Mouse (Mus musculus) kidney, embryonic 16.5 days (tissue): ENCODE results near the gene Cfap97d2. TPM values are rescaled to one million over a fixed set of nuclear protein-coding genes. Genes with fewer than 3 reads are reported as not detected.
A peak's percentile ranks its signal among the peaks of the same experiment; 100 is the strongest.

ENCODE experiments used
- ATAC-seq: fragments of 200-750 bp; cut with Nextera tagmentation; 2 replicates; pipeline ENCODE4 v1.8.0; 2017; ENCODE audit warnings: moderate TSS enrichment; ENCODE audit not compliant: low FRiP score, low TSS enrichment
- H3K27ac ChIP-seq: fragments of 300-500 bp; sonication (generic); 2 replicates; pipeline ENCODE4 v1.5.1; 2014; ENCODE audit warnings: low read length
- H3K27me3 ChIP-seq: fragments of 300-500 bp; sonication (generic); 2 replicates; pipeline ENCODE4 v1.6.1; 2014; ENCODE audit warnings: low read length, control low read depth, mixed read lengths; ENCODE audit not compliant: insufficient read depth
- H3K36me3 ChIP-seq: fragments of 300-500 bp; sonication (generic); 2 replicates; pipeline ENCODE4 v1.6.1; 2014; ENCODE audit warnings: low read length, control low read depth, mixed read lengths; ENCODE audit not compliant: insufficient read depth
- H3K4me1 ChIP-seq: fragments of 300-500 bp; sonication (generic); 2 replicates; pipeline ENCODE4 v1.6.1; 2014; ENCODE audit warnings: low read length, control low read depth, mixed read lengths; ENCODE audit not compliant: insufficient read depth
- H3K4me2 ChIP-seq: fragments of 300-500 bp; sonication (generic); replicated peaks from 2 replicates; pipeline ENCODE4 v1.6.1; 2014; ENCODE audit warnings: low read depth, low read length
- H3K4me3 ChIP-seq: fragments of 300-500 bp; sonication (generic); 2 replicates; pipeline ENCODE4 v1.5.1; 2014; ENCODE audit warnings: mild to moderate bottlenecking, low read length
- H3K9ac ChIP-seq: fragments of 300-500 bp; sonication (generic); replicated peaks from 2 replicates; pipeline ENCODE4 v1.6.1; 2014; ENCODE audit warnings: low read length
- H3K9me3 ChIP-seq: fragments of 300-500 bp; sonication (generic); 2 replicates; pipeline ENCODE4 v1.6.1; 2016; ENCODE audit warnings: low read length, control low read depth
- WGBS: fragments of 180-500 bp; shearing (Covaris S2); extraction: QIAGEN DNeasy Blood & Tissue Kit; methylation state at CpG from one replicate; pipeline ENCODE4 v1.1.7; 2014; 5-methylcytosine and 5-hydroxymethylcytosine counted together
- polyA plus RNA-seq: library from polyadenylated mRNA; unstranded; fragments of >200 nt; fragmentation: Nextera tagmentation; extraction: Ambion mirVana; gene quantifications from 2 replicates; pipeline ENCODE4 v1.2.1, GENCODE M21; 2015

The Cfap97d2 gene
- polyA plus RNA-seq, result 0.19 TPM in 1 of 2 replicates, not detected in the other

DNA sequence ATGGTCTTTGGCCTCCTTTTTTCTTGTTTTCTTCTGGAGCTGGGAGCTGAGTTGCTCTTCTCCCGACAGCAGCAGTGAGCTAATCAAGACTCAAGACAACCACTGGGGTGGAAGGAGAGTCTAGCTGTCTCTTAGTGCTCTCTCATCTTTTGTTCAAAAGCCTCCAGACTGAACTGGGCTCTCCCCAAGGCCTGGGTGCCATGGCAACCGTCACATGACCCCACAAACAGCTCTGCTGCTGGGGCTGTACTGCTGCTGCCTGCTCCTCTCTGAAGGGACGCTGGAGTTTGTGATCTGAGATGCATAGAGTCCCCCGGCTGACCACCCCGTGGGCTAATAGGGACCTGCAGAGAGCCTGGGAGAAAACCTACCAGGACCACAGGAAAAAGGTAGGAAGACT lies at the start of gene Cfap97d2:
Cfap97d2 (plus strand) TSS at position 222 of the 400 bp plus-strand sequence.
- no peak within 1 kb of the TSS for H3K4me2 ChIP-seq
- no peaks in the 10 kb centered on the region for H3K9me3 ChIP-seq
- H3K27ac ChIP-seq, result no peak within 1 kb of the TSS
- H3K36me3 ChIP-seq, result no peaks in the 10 kb centered on the region
- peaks cover 5% of the 10 kb centered on the region for H3K4me1 ChIP-seq
- 8% methylated on average over 5 of the region's 5 CpGs for WGBS
- peak; percentile 70; the same call in 1 of the 2 replicates for ATAC-seq
- H3K27me3 ChIP-seq, result no peaks in the 10 kb centered on the region
- no peak within 1 kb of the TSS for H3K4me3 ChIP-seq
- 0 out of 2 replicates have a peak within 1 kb of the TSS, but pooled peaks have one; percentile 4 for H3K9ac ChIP-seq

GRCm38 (mm10) chr8:13657479-13657878 lies 48.2 kb upstream of the Cfap97d2 start:
- no peak overlapping the region for H3K4me3 ChIP-seq
- H3K27ac ChIP-seq, result no peak overlapping the region
- H3K4me1 ChIP-seq, result peaks cover 7% of the 10 kb centered on the region; the same call in 1 of the 2 replicates
- H3K4me2 ChIP-seq, result no peak overlapping the region
- no peaks in the 10 kb centered on the region for H3K9me3 ChIP-seq
- H3K9ac ChIP-seq, result no peak overlapping the region
- no peaks in the 10 kb centered on the region for H3K36me3 ChIP-seq
- no peak for ATAC-seq
- WGBS, result 70% methylated on average over 12 of the region's 12 CpGs
- H3K27me3 ChIP-seq, result no peaks in the 10 kb centered on the region

DNA sequence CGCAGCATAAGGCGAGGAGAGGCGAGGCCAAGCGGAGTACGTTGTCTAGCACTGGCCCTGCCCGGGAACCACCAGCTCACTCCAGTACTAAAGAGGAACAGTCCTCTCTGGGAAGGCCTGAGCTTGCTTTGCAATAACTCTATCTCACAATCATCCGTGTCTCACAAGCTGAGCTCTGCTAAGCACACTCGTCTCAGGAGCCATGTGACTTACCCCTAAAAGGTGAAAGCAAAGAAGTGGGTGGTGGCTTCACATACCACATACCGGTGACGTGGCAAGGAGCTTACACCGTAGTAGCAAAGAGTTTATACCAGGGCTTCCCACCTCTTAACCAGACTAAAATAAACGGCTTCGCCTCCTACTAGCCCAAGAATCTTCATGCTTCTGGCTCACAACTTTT lies 45.4 kb upstream of the Cfap97d2 start:
- no peak overlapping the region for H3K27ac ChIP-seq
- H3K4me3 ChIP-seq, result no peak overlapping the region
- no peaks in the 10 kb centered on the region for H3K4me1 ChIP-seq
- ATAC-seq, result no peak
- H3K36me3 ChIP-seq, result no peaks in the 10 kb centered on the region
- no peak overlapping the region for H3K9ac ChIP-seq
- 93% methylated on average over 13 of the region's 13 CpGs for WGBS
- H3K9me3 ChIP-seq, result no peaks in the 10 kb centered on the region
- H3K27me3 ChIP-seq, result no peaks in the 10 kb centered on the region
- H3K4me2 ChIP-seq, result no peak overlapping the region

DNA sequence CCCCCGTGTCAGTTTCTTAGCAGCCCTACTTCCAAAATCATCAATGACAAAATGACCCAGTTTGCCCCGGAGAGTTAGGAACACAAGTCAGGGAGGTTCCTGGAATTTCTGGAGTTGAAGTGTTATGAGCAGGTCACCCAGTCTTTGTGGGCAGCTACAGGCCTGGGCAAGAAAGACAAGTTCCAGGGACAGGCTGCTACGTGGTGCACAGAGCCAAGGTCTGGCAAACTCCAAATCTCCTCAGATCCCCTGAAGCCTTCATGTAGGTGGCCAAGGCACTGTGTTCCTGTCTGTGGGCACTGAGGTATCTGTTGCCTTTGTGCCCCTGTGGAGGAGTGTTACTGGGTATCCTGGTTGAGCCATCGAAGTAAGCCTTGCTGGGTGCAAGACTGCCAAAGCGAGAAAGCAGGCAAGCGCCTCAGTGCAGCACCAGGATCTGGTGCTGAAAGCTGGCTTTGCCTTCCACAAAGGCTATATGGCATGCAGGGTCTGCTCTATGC lies 40.9 kb upstream of the Cfap97d2 start:
- Histone ChIP-seq H3K36me3 (no peaks in the 10 kb centered on the region), H3K4me2 (no peak overlapping the region), H3K27ac (no peak overlapping the region), H3K9me3 (no peaks in the 10 kb centered on the region), H3K4me3 (no peak overlapping the region), H3K4me1 (peaks cover 8% of the 10 kb centered on the region; the same call in 1 of the 2 replicates), H3K9ac (no peak overlapping the region), H3K27me3 (no peaks in the 10 kb centered on the region)
- 78% methylated on average over 6 of the region's 6 CpGs for WGBS
- no peak for ATAC-seq

GRCm38 (mm10) chr8:13665538-13665937 lies 40.2 kb upstream of the Cfap97d2 start:
- no peak overlapping the region for H3K27ac ChIP-seq
- H3K27me3 ChIP-seq, result no peaks in the 10 kb centered on the region
- H3K4me3 ChIP-seq, result no peak overlapping the region
- ATAC-seq, result no peak
- H3K36me3 ChIP-seq, result no peaks in the 10 kb centered on the region
- peaks cover 11% of the 10 kb centered on the region; the same call in 1 of the 2 replicates for H3K4me1 ChIP-seq
- no peak overlapping the region for H3K4me2 ChIP-seq
- WGBS, result 83% methylated on average over 4 of the region's 4 CpGs
- no peaks in the 10 kb centered on the region for H3K9me3 ChIP-seq
- H3K9ac ChIP-seq, result no peak overlapping the region

GRCm38 (mm10) chr8:13665944-13666343 lies 39.7 kb upstream of the Cfap97d2 start:
- Histone ChIP-seq H3K4me3 (no peak overlapping the region), H3K9me3 (no peaks in the 10 kb centered on the region), H3K4me2 (no peak overlapping the region), H3K4me1 (peaks cover 11% of the 10 kb centered on the region; the same call in 1 of the 2 replicates), H3K9ac (no peak overlapping the region), H3K27ac (no peak overlapping the region), H3K27me3 (no peaks in the 10 kb centered on the region), H3K36me3 (no peaks in the 10 kb centered on the region)
- no peak for ATAC-seq
- 58% methylated on average over 8 of the region's 8 CpGs for WGBS

DNA sequence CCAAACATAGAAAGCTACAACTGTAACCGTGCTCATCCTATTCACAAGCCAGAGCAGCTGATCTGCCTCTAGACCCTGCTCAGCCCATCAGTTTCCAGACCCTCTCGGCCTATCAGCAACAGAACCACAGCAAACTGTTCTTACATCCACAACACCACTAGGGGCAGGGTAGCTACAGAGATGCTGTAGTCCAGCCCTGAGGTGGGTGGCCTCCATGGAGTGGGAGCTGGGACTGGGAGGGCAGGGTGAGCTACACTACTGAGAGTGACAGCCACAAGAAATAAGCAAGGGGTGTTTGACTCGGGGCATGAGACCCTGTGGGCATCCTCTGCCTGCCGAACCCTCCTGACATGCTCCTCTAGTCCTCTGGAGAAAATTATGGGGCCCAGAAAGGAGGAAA lies 37.8 kb upstream of the Cfap97d2 start:
- ATAC-seq, result peak; percentile 28; the same call in 1 of the 2 replicates
- peak overlapping the region; percentile 81 for H3K27ac ChIP-seq
- WGBS, result 73% methylated on average over 4 of the region's 4 CpGs
- H3K27me3 ChIP-seq, result no peaks in the 10 kb centered on the region
- H3K9ac ChIP-seq, result no peak overlapping the region
- H3K9me3 ChIP-seq, result no peaks in the 10 kb centered on the region
- H3K36me3 ChIP-seq, result no peaks in the 10 kb centered on the region
- no peak overlapping the region for H3K4me2 ChIP-seq
- no peak overlapping the region for H3K4me3 ChIP-seq
- peaks cover 11% of the 10 kb centered on the region; the same call in 1 of the 2 replicates for H3K4me1 ChIP-seq

DNA sequence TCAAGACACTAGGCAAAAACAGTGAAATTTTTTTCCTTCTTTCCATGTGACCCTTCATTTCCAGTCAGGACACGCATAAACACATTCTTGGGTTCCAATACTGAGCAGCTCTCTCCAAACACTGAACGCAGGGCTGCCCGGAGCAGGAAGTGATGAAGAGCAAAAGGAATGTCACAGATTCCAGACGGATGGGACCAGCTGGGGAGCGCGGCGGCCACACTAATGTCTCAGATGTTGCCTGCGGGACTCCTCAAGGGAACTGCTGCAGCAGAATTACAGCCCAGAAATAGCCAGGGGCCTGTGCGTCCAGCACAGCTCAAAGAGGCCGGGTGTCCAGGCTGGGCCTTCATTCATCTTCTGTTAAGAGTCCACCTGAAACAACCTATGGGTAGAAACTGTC lies 37.3 kb upstream of the Cfap97d2 start:
- no peak overlapping the region for H3K4me3 ChIP-seq
- no peak overlapping the region for H3K9ac ChIP-seq
- H3K4me1 ChIP-seq, result peaks cover 11% of the 10 kb centered on the region; the same call in 1 of the 2 replicates
- ATAC-seq, result peak; percentile 83
- H3K36me3 ChIP-seq, result no peaks in the 10 kb centered on the region
- H3K4me2 ChIP-seq, result no peak overlapping the region
- H3K27me3 ChIP-seq, result no peaks in the 10 kb centered on the region
- no peaks in the 10 kb centered on the region for H3K9me3 ChIP-seq
- WGBS, result 35% methylated on average over 10 of the region's 10 CpGs
- H3K27ac ChIP-seq, result peak overlapping the region; percentile 81

DNA sequence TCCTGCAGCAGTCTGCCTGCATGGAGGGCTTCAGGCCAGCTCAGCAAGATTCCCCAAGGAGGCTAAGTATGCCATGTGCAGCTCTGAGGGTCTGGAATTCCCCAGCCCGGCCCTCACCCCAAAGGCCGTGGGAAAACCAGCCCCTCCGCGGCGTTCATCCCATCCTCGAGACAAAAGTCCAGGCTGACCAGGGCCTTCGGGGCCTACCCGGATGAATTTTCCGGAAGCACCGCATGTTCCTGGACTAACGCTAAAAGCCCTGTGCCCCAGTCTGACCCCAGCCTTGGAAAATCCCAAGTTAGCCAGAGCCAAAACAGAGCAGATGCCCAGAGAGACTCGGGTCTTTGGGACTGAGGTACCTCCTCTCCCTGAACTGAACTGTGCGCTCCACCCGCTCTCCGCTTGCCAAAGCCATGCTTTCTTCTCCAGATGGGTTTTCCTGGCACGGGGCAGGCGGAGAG lies 35.6 kb upstream of the Cfap97d2 start:
- no peaks in the 10 kb centered on the region for H3K27me3 ChIP-seq
- no peaks in the 10 kb centered on the region for H3K9me3 ChIP-seq
- no peak for ATAC-seq
- 74% methylated on average over 17 of the region's 17 CpGs for WGBS
- no peaks in the 10 kb centered on the region for H3K36me3 ChIP-seq
- H3K4me2 ChIP-seq, result no peak overlapping the region
- no peak overlapping the region for H3K4me3 ChIP-seq
- peaks cover 15% of the 10 kb centered on the region; the same call in 1 of the 2 replicates for H3K4me1 ChIP-seq
- H3K27ac ChIP-seq, result no peak overlapping the region
- no peak overlapping the region for H3K9ac ChIP-seq

DNA sequence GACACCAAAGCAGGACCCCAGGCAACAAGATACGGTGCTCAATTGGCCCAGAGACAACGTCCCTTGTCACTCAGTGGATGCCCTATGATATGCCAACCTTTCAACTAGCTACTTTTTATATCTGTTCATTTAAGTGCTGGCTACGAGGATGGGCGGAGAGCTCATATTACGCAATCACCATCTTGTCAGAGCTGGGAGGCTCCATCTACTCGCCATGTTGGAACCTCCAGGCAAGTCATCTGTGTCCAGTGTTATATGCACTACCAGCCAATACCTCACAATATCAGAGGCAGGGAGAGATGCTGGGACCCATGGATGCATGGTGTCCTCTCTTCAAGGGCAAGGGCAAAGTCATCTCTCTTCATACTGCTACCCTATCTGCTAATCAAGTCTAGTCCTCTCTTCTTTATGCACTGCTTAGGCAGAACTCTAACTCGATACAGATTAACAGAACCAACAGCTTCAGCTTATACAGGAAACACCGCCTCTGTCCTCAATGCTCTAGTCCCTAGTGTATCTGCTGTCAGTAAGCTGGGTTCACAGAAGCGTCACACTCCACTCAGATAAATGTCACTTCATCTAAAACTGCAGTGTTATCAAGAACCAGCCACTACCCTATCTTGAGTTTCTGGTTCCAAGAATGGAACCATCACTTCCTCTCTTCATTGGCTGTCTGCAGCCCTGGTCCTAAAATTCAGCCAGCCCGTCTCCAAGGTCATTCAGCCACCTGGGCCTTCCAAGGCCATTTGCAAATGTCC lies 34.3 kb upstream of the Cfap97d2 start:
- no peak overlapping the region for H3K4me2 ChIP-seq
- 83% methylated on average over 10 of the region's 10 CpGs for WGBS
- no peaks in the 10 kb centered on the region for H3K9me3 ChIP-seq
- no peaks in the 10 kb centered on the region for H3K27me3 ChIP-seq
- no peaks in the 10 kb centered on the region for H3K36me3 ChIP-seq
- no peak for ATAC-seq
- H3K9ac ChIP-seq, result no peak overlapping the region
- peaks cover 25% of the 10 kb centered on the region for H3K4me1 ChIP-seq
- H3K27ac ChIP-seq, result no peak overlapping the region
- no peak overlapping the region for H3K4me3 ChIP-seq
